Mouse (Mus musculus) neural tube, embryonic 12.5 days (tissue): ENCODE measurements around the gene Gm20388. TPM values are rescaled to one million over a fixed set of nuclear protein-coding genes. Genes with fewer than 3 reads are reported as not detected.

Experiments used
- ATAC-seq: fragments of 200-750 bp; cut with Nextera tagmentation; 2 replicates; pipeline ENCODE4 v1.8.0; 2017; ENCODE audit warnings: low read depth, mild to moderate bottlenecking, moderate TSS enrichment, moderate library complexity; ENCODE audit not compliant: low FRiP score
- H3K27ac ChIP-seq: fragments of 300-500 bp; sonication (generic); 2 replicates; pipeline ENCODE4 v1.5.1; 2016
- H3K27me3 ChIP-seq: fragments of 300-500 bp; sonication (generic); replicated peaks from 2 replicates; pipeline ENCODE4 v1.6.1; 2016; ENCODE audit warnings: mild to moderate bottlenecking
- H3K36me3 ChIP-seq: fragments of 300-500 bp; sonication (generic); 2 replicates; pipeline ENCODE4 v1.6.1; 2016; ENCODE audit warnings: mild to moderate bottlenecking
- H3K4me1 ChIP-seq: fragments of 300-500 bp; sonication (generic); 2 replicates; pipeline ENCODE4 v1.6.1; 2016
- H3K4me2 ChIP-seq: fragments of 300-500 bp; sonication (generic); replicated peaks from 2 replicates; pipeline ENCODE4 v1.6.1; 2016; ENCODE audit warnings: mild to moderate bottlenecking
- H3K4me3 ChIP-seq: fragments of 300-500 bp; sonication (generic); 2 replicates; pipeline ENCODE4 v1.5.1; 2016
- H3K9ac ChIP-seq: fragments of 300-500 bp; sonication (generic); 2 replicates; pipeline ENCODE4 v1.6.1; 2016; ENCODE audit warnings: mild to moderate bottlenecking
- H3K9me3 ChIP-seq: fragments of 300-500 bp; sonication (generic); 2 replicates; pipeline ENCODE4 v1.6.1; 2016; ENCODE audit warnings: mild to moderate bottlenecking
- WGBS: fragments of 180-500 bp; shearing (Covaris S2); methylation state at CpG from one replicate; pipeline ENCODE4 v1.1.7; 2016; 5-methylcytosine and 5-hydroxymethylcytosine counted together
- polyA plus RNA-seq: library from polyadenylated mRNA; unstranded; fragments of >200 nt; fragmentation: Nextera tagmentation; extraction: Ambion mirVana; gene quantifications from 2 replicates; pipeline ENCODE4 v1.2.1, GENCODE M21; 2016

Gm20388 gene
- polyA plus RNA-seq, 1 experiment from 2014 or later = not detected

GRCm38 (mm10) chr8:120561539-120562435, 651.1 kb downstream of the Gm20388 start:
- no peaks in the 10 kb centered on the region for H3K9me3 ChIP-seq
- no peaks in the 10 kb centered on the region for H3K27me3 ChIP-seq
- ATAC-seq = no peak
- WGBS = 80% methylated on average over 22 of the region's 22 CpGs
- H3K27ac ChIP-seq = peak overlapping the region; percentile 69; the same call in 1 of the 2 replicates
- H3K4me3 ChIP-seq = no peak overlapping the region
- peaks cover 22% of the 10 kb centered on the region for H3K36me3 ChIP-seq
- H3K4me2 ChIP-seq = no peak overlapping the region
- H3K9ac ChIP-seq = no peak overlapping the region
- H3K4me1 ChIP-seq = peaks cover 98% of the 10 kb centered on the region

GRCm38 (mm10) chr8:120562680-120563347, 652.2 kb downstream of the Gm20388 start:
- Histone ChIP-seq H3K27ac (peak overlapping the region; percentile 69), H3K9me3 (no peaks in the 10 kb centered on the region), H3K27me3 (no peaks in the 10 kb centered on the region), H3K4me2 (peak overlapping the region; percentile 34), H3K36me3 (peaks cover 27% of the 10 kb centered on the region), H3K4me3 (no peak overlapping the region), H3K9ac (peak overlapping the region; percentile 33; the same call in 1 of the 2 replicates), H3K4me1 (peaks cover 91% of the 10 kb centered on the region)
- WGBS = 73% methylated on average over 18 of the region's 18 CpGs
- ATAC-seq = 0 out of 2 replicates have a peak, but pooled peaks have one; percentile 5

- peak overlapping the region; percentile 33; the same call in 1 of the 2 replicates for H3K9ac ChIP-seq
- ATAC-seq = peak; percentile 27
- H3K4me2 ChIP-seq = peak overlapping the region; percentile 34
- H3K27ac ChIP-seq = peak overlapping the region; percentile 69
- no peak overlapping the region for H3K4me3 ChIP-seq
- peaks cover 86% of the 10 kb centered on the region for H3K4me1 ChIP-seq
- peaks cover 31% of the 10 kb centered on the region for H3K36me3 ChIP-seq
- H3K9me3 ChIP-seq = no peaks in the 10 kb centered on the region
- WGBS = 11% methylated on average over 8 of the region's 8 CpGs
- no peaks in the 10 kb centered on the region for H3K27me3 ChIP-seq
These were observed 652.7 kb downstream of the Gm20388 start for GRCm38 (mm10) chr8:120563348-120563724.

- Histone ChIP-seq H3K27me3 (no peaks in the 10 kb centered on the region), H3K9ac (0 out of 2 replicates have a peak overlapping the region, but pooled peaks have one; percentile 33), H3K27ac (peak overlapping the region; percentile 69), H3K4me1 (peaks cover 77% of the 10 kb centered on the region), H3K9me3 (no peaks in the 10 kb centered on the region), H3K36me3 (peaks cover 39% of the 10 kb centered on the region), H3K4me3 (no peak overlapping the region), H3K4me2 (peak overlapping the region; percentile 34)
- ATAC-seq = peak; percentile 30
- 42% methylated on average over 20 of the region's 20 CpGs for WGBS
These were observed 653.5 kb downstream of the Gm20388 start for GRCm38 (mm10) chr8:120563851-120564837.

GRCm38 (mm10) chr8:120565151-120565711, 654.6 kb downstream of the Gm20388 start:
- Histone ChIP-seq H3K4me1 (peaks cover 67% of the 10 kb centered on the region), H3K36me3 (peaks cover 49% of the 10 kb centered on the region), H3K27ac (peak overlapping the region; percentile 37; the same call in 1 of the 2 replicates), H3K9me3 (no peaks in the 10 kb centered on the region), H3K4me3 (no peak overlapping the region), H3K4me2 (0 out of 2 replicates have a peak overlapping the region, but pooled peaks have one; percentile 10), H3K27me3 (no peaks in the 10 kb centered on the region), H3K9ac (0 out of 2 replicates have a peak overlapping the region, but pooled peaks have one; percentile 9)
- 19% methylated on average over 7 of the region's 7 CpGs for WGBS
- no peak for ATAC-seq

GRCm38 (mm10) chr8:120566681-120567080, 656.0 kb downstream of the Gm20388 start:
- Histone ChIP-seq H3K4me2 (no peak overlapping the region), H3K4me3 (no peak overlapping the region), H3K36me3 (peaks cover 62% of the 10 kb centered on the region), H3K27ac (no peak overlapping the region), H3K9ac (no peak overlapping the region), H3K9me3 (no peaks in the 10 kb centered on the region), H3K27me3 (no peaks in the 10 kb centered on the region), H3K4me1 (peaks cover 53% of the 10 kb centered on the region)
- 88% methylated on average over 8 of the region's 8 CpGs for WGBS
- no peak for ATAC-seq

GRCm38 (mm10) chr8:120567731-120568130, 657.1 kb downstream of the Gm20388 start:
- no peak overlapping the region for H3K4me2 ChIP-seq
- no peak overlapping the region for H3K9ac ChIP-seq
- peaks cover 73% of the 10 kb centered on the region for H3K36me3 ChIP-seq
- peaks cover 42% of the 10 kb centered on the region for H3K4me1 ChIP-seq
- no peak overlapping the region for H3K27ac ChIP-seq
- H3K9me3 ChIP-seq = no peaks in the 10 kb centered on the region
- H3K27me3 ChIP-seq = no peaks in the 10 kb centered on the region
- WGBS = 98% methylated on average over 17 of the region's 17 CpGs
- H3K4me3 ChIP-seq = no peak overlapping the region
- no peak for ATAC-seq

GRCm38 (mm10) chr8:120568164-120568798, 657.6 kb downstream of the Gm20388 start:
- WGBS = 93% methylated on average over 37 of the region's 37 CpGs

GRCm38 (mm10) chr8:120569123-120569522, 658.5 kb downstream of the Gm20388 start:
- no peaks in the 10 kb centered on the region for H3K27me3 ChIP-seq
- no peak overlapping the region for H3K27ac ChIP-seq
- H3K9me3 ChIP-seq = no peaks in the 10 kb centered on the region
- peaks cover 85% of the 10 kb centered on the region for H3K36me3 ChIP-seq
- no peak overlapping the region for H3K9ac ChIP-seq
- H3K4me1 ChIP-seq = peaks cover 28% of the 10 kb centered on the region
- ATAC-seq = no peak
- H3K4me3 ChIP-seq = no peak overlapping the region
- H3K4me2 ChIP-seq = no peak overlapping the region
- WGBS = 95% methylated on average over 17 of the region's 17 CpGs

More at GRCm38 (mm10) chr8:120568164-120568798, 657.6 kb downstream of the Gm20388 start:
- H3K9me3 ChIP-seq = no peaks in the 10 kb centered on the region
- peaks cover 37% of the 10 kb centered on the region for H3K4me1 ChIP-seq
- H3K36me3 ChIP-seq = peaks cover 78% of the 10 kb centered on the region
- no peak overlapping the region for H3K4me2 ChIP-seq
- H3K27me3 ChIP-seq = no peaks in the 10 kb centered on the region
- no peak for ATAC-seq
- no peak overlapping the region for H3K4me3 ChIP-seq
- H3K27ac ChIP-seq = peak overlapping the region; percentile 20; the same call in 1 of the 2 replicates
- H3K9ac ChIP-seq = no peak overlapping the region

- Histone ChIP-seq H3K9ac (no peak overlapping the region), H3K27me3 (no peaks in the 10 kb centered on the region), H3K4me1 (peaks cover 19% of the 10 kb centered on the region), H3K36me3 (peaks cover 94% of the 10 kb centered on the region), H3K27ac (0 out of 2 replicates have a peak overlapping the region, but pooled peaks have one; percentile 20), H3K4me2 (no peak overlapping the region), H3K4me3 (no peak overlapping the region), H3K9me3 (no peaks in the 10 kb centered on the region)
- 60% methylated on average over 13 of the region's 13 CpGs for WGBS
- ATAC-seq = no peak
These were observed 659.5 kb downstream of the Gm20388 start for GRCm38 (mm10) chr8:120569939-120570715.
